Mouse (Mus musculus): ENCODE data around the gene 9330182L06Rik.

DNA sequence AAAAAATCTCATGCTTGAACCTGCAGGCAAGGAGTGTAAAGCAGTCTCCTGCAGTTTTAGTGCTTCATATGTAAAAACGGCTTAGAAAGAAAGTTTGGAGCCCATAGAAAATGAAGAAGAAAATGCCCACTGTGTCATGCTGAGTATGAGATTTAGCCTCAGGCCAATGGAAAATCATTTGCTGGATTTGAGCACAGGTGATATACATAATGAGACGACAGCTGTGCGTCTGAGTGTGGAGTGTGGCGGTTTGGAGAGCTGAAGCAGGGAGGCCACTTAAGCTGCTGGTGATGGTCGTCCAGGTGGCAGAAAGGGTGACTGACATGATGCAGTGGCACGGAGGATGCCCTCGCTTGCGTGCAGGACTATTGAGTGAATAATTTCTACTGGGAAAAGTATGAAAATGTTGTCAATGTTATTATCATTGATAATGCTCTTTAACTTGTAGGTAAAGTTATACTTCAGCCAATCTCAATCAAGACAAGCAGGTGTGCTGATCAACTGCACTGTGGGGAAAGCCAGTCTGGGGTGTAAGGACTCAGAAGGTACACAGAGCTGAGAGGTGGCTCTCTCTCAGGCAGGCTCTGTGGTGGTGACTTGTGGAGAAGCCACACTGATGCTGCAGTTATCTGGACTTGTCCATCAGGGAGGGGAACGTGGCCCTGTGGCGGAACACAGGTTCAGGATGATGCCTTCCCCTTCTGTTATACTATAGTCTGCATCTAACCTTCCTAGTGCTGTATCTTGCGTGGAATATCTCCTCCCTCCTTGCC is 102.2 kb downstream of the 9330182L06Rik start:
- TF ChIP-seq POLR2A (IDR thresholded peaks at IDR 0.05; ENCODE audit: low read depth, low read length) (no peak), CTCF (IDR thresholded peaks at IDR 0.05; ENCODE audit: extremely low read depth, insufficient read length, insufficient replicate concordance, low read depth, low read length) (no peak)
